Mouse (Mus musculus): ENCODE measurements at regions not wholly inside any gene's neighbourhood (a gene's known extent, or its start where the extent isn't known, plus 50 kb on each side); places are given as distances from the start of the nearest gene placed in this dataset.

GRCm38 (mm10) chr7:111370421-111370887 lies 287.6 kb upstream of the Eif4g2 start:
- Histone ChIP-seq H3K9me3 (replicated peaks) (peaks cover 7% of the 10 kb centered on the region), H3K27me3 (ENCODE audit: insufficient read depth, low read length) (peaks cover 2% of the 10 kb centered on the region; the same call in 1 of the 2 replicates), H3K36me3 (replicated peaks) (no peaks in the 10 kb centered on the region), H3K4me1 (ENCODE audit: insufficient read depth, low read depth, low read length) (no peaks in the 10 kb centered on the region), H3K4me3 (ENCODE audit: low read depth, low read length) (no peak overlapping the region)
- TF ChIP-seq GATA1 (IDR thresholded peaks at IDR 0.05; ENCODE audit: borderline replicate concordance, low read length), result no peak
- TF ChIP-seq POLR2AphosphoS5 (IDR thresholded peaks at IDR 0.05; ENCODE audit: insufficient replicate concordance, low read depth, low read length), result no peak
- no peak for TF ChIP-seq CTCF (IDR thresholded peaks at IDR 0.05; ENCODE audit: low read depth, low read length)
- no peak for TF ChIP-seq TAL1 (conservative IDR thresholded peaks at IDR 0.05; ENCODE audit: low read depth, low read length)
- DNase-seq (ENCODE audit: low spot score) (no peak), ATAC-seq (ENCODE audit: extremely low read depth, insufficient number of reproducible peaks, low FRiP score, poor library complexity, severe bottlenecking) (no peak)

DNA sequence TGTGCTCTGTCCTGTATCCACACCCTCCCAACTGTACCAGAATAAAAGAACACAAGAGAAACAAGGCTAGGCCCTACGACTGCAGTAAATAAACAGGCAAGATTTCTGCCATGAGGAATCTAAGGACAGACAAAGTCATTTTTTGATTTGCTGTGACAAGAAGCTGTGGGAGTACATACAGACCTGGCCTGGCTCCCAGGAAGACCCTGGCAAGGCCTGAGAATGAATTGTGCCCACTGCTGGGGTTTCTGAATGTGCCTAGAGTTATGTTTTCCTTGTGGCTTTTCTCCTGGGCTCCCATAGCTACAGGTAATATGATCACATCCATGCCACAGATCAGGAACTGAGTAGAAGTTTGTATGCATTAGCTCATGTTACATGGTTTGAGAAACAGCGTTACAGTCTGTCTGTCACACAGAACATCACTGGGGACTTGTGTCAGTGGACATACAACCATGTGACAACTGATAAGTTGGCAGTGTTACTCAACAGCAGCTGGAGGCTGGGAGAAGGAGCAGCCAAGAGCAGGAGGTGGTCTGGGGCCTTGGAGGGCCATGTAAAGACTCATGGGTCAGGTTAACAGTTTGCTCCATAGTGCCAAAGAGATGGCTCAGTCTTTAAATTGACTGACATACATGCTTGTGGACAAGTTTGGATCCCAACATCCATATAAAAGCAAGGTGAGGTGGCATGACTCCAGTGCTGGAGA lies 285.6 kb upstream of the Eif4g2 start:
- H3K27me3 ChIP-seq (ENCODE audit: insufficient read depth, low read length), result no peaks in the 10 kb centered on the region; the same call in 1 of the 2 replicates
- ATAC-seq (ENCODE audit: extremely low read depth, insufficient number of reproducible peaks, low FRiP score, poor library complexity, severe bottlenecking) (no peak), DNase-seq (ENCODE audit: low spot score) (no peak)
- H3K4me1 ChIP-seq (ENCODE audit: insufficient read depth, low read depth, low read length), result no peaks in the 10 kb centered on the region
- no peaks in the 10 kb centered on the region for H3K36me3 ChIP-seq (replicated peaks)
- TF ChIP-seq POLR2AphosphoS5 (IDR thresholded peaks at IDR 0.05; ENCODE audit: insufficient replicate concordance, low read depth, low read length), result no peak
- no peak for TF ChIP-seq GATA1 (IDR thresholded peaks at IDR 0.05; ENCODE audit: borderline replicate concordance, low read length)
- peaks cover 3% of the 10 kb centered on the region; the same call in 1 of the 2 replicates for H3K9me3 ChIP-seq (replicated peaks)
- no peak overlapping the region for H3K4me3 ChIP-seq (ENCODE audit: low read depth, low read length)

DNA sequence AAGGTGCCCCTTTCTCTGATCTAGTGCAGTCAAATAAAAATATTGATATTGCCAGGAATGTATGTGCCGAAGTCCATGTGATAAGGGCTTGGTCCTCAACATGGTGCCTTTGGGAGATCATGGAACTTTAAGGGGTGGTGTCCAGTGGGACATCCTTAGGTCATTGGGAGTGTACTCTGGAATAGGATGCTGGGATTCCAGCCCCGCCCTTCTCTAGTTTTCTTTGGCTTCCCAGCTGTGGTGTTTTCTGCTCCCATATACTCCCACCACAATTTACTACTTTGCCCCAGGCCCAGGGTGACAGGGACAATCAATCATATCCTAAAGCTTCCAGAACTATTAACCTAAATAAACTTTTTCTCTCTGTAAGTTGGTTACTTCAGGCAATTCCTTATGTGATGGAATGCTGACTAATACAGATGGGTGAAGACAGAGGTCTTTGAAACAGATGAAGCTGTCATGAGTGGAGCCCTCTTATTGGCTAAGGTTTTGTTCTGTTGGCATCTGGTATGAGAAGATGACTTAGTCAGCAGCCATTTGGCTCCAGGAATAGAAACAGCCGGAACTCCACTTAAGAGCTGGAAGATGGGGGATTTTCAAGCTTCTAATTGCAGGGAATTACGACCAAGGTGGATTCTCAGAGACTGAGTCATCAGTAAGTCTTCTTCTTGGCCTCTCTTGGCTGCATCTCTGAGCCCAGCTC lies 284.3 kb upstream of the Eif4g2 start:
- DNase-seq (ENCODE audit: low spot score) (no peak), ATAC-seq (ENCODE audit: extremely low read depth, insufficient number of reproducible peaks, low FRiP score, poor library complexity, severe bottlenecking) (no peak)
- TF ChIP-seq CTCF (IDR thresholded peaks at IDR 0.05; ENCODE audit: low read depth, low read length) (no peak), GATA2 (IDR thresholded peaks at IDR 0.05; ENCODE audit: borderline replicate concordance, low read depth, low read length) (no peak), POLR2AphosphoS5 (IDR thresholded peaks at IDR 0.05; ENCODE audit: insufficient replicate concordance, low read depth, low read length) (no peak), GATA1 (IDR thresholded peaks at IDR 0.05; ENCODE audit: borderline replicate concordance, low read length) (no peak), TAL1 (conservative IDR thresholded peaks at IDR 0.05; ENCODE audit: low read depth, low read length) (no peak)
- H3K4me3 ChIP-seq (ENCODE audit: low read depth, low read length), result no peak overlapping the region
- H3K4me1 ChIP-seq (ENCODE audit: insufficient read depth, low read depth, low read length), result no peaks in the 10 kb centered on the region
- peaks cover 3% of the 10 kb centered on the region; the same call in 1 of the 2 replicates for H3K9me3 ChIP-seq (replicated peaks)
- no peaks in the 10 kb centered on the region; the same call in 1 of the 2 replicates for H3K27me3 ChIP-seq (ENCODE audit: insufficient read depth, low read length)
- H3K36me3 ChIP-seq (replicated peaks), result no peaks in the 10 kb centered on the region

DNA sequence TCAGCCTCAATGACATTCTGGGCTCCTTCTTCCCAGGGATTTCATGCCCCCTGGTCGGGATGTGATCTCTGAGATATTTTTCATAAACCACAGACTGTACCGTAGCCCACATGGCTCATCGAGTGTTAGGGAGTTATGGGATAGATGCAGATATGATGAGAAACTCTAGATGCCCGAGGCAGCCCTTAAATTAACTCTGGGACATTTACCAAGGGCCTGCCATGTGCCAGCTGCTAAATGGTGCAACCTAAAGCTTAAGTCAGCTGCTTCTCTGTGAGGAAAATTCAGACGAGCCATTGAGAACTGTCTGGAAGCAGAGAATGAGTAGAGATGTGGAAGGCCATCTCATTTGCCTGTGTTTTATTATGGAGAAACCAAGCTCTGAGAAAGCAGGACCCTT lies 282.6 kb upstream of the Eif4g2 start:
- H3K4me3 ChIP-seq (ENCODE audit: low read depth, low read length), result no peak overlapping the region
- H3K36me3 ChIP-seq (replicated peaks), result no peaks in the 10 kb centered on the region
- ATAC-seq (ENCODE audit: extremely low read depth, insufficient number of reproducible peaks, low FRiP score, poor library complexity, severe bottlenecking), result no peak
- no peak for DNase-seq (ENCODE audit: low spot score)
- no peak for TF ChIP-seq TAL1 (conservative IDR thresholded peaks at IDR 0.05; ENCODE audit: low read depth, low read length)
- no peak for TF ChIP-seq CTCF (IDR thresholded peaks at IDR 0.05; ENCODE audit: low read depth, low read length)
- no peak for TF ChIP-seq GATA1 (IDR thresholded peaks at IDR 0.05; ENCODE audit: borderline replicate concordance, low read length)
- TF ChIP-seq POLR2AphosphoS5 (IDR thresholded peaks at IDR 0.05; ENCODE audit: insufficient replicate concordance, low read depth, low read length), result no peak
- TF ChIP-seq GATA2 (IDR thresholded peaks at IDR 0.05; ENCODE audit: borderline replicate concordance, low read depth, low read length), result no peak
- peaks cover 3% of the 10 kb centered on the region; the same call in 1 of the 2 replicates for H3K9me3 ChIP-seq (replicated peaks)
- H3K27me3 ChIP-seq (ENCODE audit: insufficient read depth, low read length), result no peaks in the 10 kb centered on the region
- H3K4me1 ChIP-seq (ENCODE audit: insufficient read depth, low read depth, low read length), result no peaks in the 10 kb centered on the region

DNA sequence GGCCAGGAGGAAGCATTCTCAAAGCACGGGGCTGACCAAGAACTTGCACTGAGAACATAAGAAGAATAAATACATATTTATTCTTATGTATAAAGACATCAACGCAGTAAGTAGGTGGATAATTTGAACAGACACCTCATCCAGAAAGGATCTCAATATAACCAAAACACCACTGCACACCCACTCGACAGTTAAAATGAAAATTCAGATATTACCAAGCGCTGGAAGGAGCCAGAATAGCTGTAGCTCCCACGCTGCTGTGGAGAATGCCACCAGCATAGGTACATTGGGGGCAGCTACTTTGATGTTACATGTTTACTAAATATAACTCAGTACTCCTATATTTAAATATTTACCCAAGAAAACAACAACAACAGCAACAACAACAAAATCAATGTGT lies 280.4 kb upstream of the Eif4g2 start:
- DNase-seq (ENCODE audit: low spot score), result no peak
- Histone ChIP-seq H3K27me3 (ENCODE audit: insufficient read depth, low read length) (no peaks in the 10 kb centered on the region), H3K4me3 (ENCODE audit: low read depth, low read length) (no peak overlapping the region), H3K36me3 (replicated peaks) (no peaks in the 10 kb centered on the region), H3K4me1 (ENCODE audit: insufficient read depth, low read depth, low read length) (no peaks in the 10 kb centered on the region), H3K9me3 (replicated peaks) (peaks cover 3% of the 10 kb centered on the region; the same call in 1 of the 2 replicates)
- no peak for ATAC-seq (ENCODE audit: extremely low read depth, insufficient number of reproducible peaks, low FRiP score, poor library complexity, severe bottlenecking)
- TF ChIP-seq CTCF (IDR thresholded peaks at IDR 0.05; ENCODE audit: low read depth, low read length) (no peak), TAL1 (conservative IDR thresholded peaks at IDR 0.05; ENCODE audit: low read depth, low read length) (no peak), POLR2AphosphoS5 (IDR thresholded peaks at IDR 0.05; ENCODE audit: insufficient replicate concordance, low read depth, low read length) (no peak), GATA2 (IDR thresholded peaks at IDR 0.05; ENCODE audit: borderline replicate concordance, low read depth, low read length) (no peak), GATA1 (IDR thresholded peaks at IDR 0.05; ENCODE audit: borderline replicate concordance, low read length) (no peak)

DNA sequence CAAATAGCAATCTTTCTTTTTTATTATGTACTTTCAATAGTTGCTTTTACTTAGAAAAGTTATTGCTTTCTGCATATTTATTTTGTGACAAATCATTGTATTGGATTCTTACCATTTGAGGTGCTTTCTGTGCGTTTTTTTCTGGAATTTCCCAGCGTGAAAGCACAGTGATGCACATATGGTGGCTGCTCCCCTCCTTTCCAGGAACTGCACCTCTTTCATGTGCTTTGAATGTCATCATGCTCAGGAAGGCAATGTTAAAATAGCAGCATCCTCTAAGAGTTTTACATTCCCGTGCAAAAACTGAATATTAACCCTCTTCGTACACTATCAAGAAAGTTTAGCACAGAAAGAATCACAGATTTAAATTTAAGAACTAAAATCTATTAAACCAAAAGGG lies 279.8 kb upstream of the Eif4g2 start:
- no peaks in the 10 kb centered on the region for H3K36me3 ChIP-seq (replicated peaks)
- ATAC-seq (ENCODE audit: extremely low read depth, insufficient number of reproducible peaks, low FRiP score, poor library complexity, severe bottlenecking) (no peak), DNase-seq (ENCODE audit: low spot score) (no peak)
- H3K4me3 ChIP-seq (ENCODE audit: low read depth, low read length), result no peak overlapping the region
- H3K27me3 ChIP-seq (ENCODE audit: insufficient read depth, low read length), result no peaks in the 10 kb centered on the region
- peaks cover 2% of the 10 kb centered on the region; the same call in 1 of the 2 replicates for H3K9me3 ChIP-seq (replicated peaks)
- no peaks in the 10 kb centered on the region for H3K4me1 ChIP-seq (ENCODE audit: insufficient read depth, low read depth, low read length)
- TF ChIP-seq TAL1 (conservative IDR thresholded peaks at IDR 0.05; ENCODE audit: low read depth, low read length), result no peak
- TF ChIP-seq GATA1 (IDR thresholded peaks at IDR 0.05; ENCODE audit: borderline replicate concordance, low read length), result no peak
- TF ChIP-seq CTCF (IDR thresholded peaks at IDR 0.05; ENCODE audit: low read depth, low read length), result no peak
- no peak for TF ChIP-seq GATA2 (IDR thresholded peaks at IDR 0.05; ENCODE audit: borderline replicate concordance, low read depth, low read length)
- no peak for TF ChIP-seq POLR2AphosphoS5 (IDR thresholded peaks at IDR 0.05; ENCODE audit: insufficient replicate concordance, low read depth, low read length)

Measured in G1E (cell line).